Comparison of ENCODE assay signal across 19 mouse cellular contexts in genomic region chr16:18460826-18461225, GRCm38 (mm10). TPM values are rescaled to one million over a fixed set of nuclear protein-coding genes. Genes with fewer than 3 reads are reported as not detected.
DNase-seq lines count a peak whose midpoint lies in the region; ATAC-seq and TF ChIP-seq lines count a peak whose summit lies in the region.
"Had no signal": no experiment of that assay in that cellular context is flagged by ENCODE, and none has a peak within 500 bp of the region (broad histone marks: within the 10 kb centered on the region; RNA-seq: fewer than 3 reads in every experiment).

No protein-coding gene starts in this region.

- no peak overlapping the region for H3K4me3 ChIP-seq in heart, embryonic 16.5 days (ENCODE audit: low read length)
- no peak overlapping the region for H3K4me3 ChIP-seq in midbrain, embryonic 15.5 days
- no peak overlapping the region for H3K4me3 ChIP-seq in midbrain, embryonic 14.5 days (replicated peaks; ENCODE audit: low read depth, low read length)
- H3K4me3 ChIP-seq in E14TG2a.4 (replicated peaks; ENCODE audit: low read length) = 0 out of 2 replicates have a peak overlapping the region, but pooled peaks have one; percentile 56
- H3K4me3 ChIP-seq in embryonic facial prominence, embryonic 10.5 days = no peak overlapping the region
- H3K4me3 ChIP-seq: forebrain, embryonic 15.5 days; intestine, embryonic 15.5 days; limb, embryonic 10.5 days; neural tube, embryonic 13.5 days had no signal

- no peak for TF ChIP-seq CTCF in E14TG2a.4 (conservative IDR thresholded peaks at IDR 0.05; ENCODE audit: low read length)

- H3K9me3 ChIP-seq in heart, embryonic 16.5 days (replicated peaks; ENCODE audit: control insufficient read depth, low read length) = no peaks in the 10 kb centered on the region
- H3K9me3 ChIP-seq in midbrain, embryonic 15.5 days = no peaks in the 10 kb centered on the region
- H3K9me3 ChIP-seq in midbrain, embryonic 14.5 days (ENCODE audit: control insufficient read depth, low read length) = no peaks in the 10 kb centered on the region
- H3K9me3 ChIP-seq in E14TG2a.4 (ENCODE audit: low read length) = no peaks in the 10 kb centered on the region
- H3K9me3 ChIP-seq in embryonic facial prominence, embryonic 10.5 days = no peaks in the 10 kb centered on the region
- H3K9me3 ChIP-seq: forebrain, embryonic 15.5 days; hindbrain, embryonic 15.5 days; intestine, embryonic 15.5 days; limb, embryonic 10.5 days; neural tube, embryonic 13.5 days had no signal

- no peak overlapping the region for H3K9ac ChIP-seq in heart, embryonic 16.5 days (ENCODE audit: low read length)
- no peak overlapping the region for H3K9ac ChIP-seq in midbrain, embryonic 15.5 days
- no peak overlapping the region for H3K9ac ChIP-seq in midbrain, embryonic 14.5 days (replicated peaks; ENCODE audit: low read length)
- H3K9ac ChIP-seq: forebrain, embryonic 15.5 days had no signal

- H3K27ac ChIP-seq in heart, embryonic 16.5 days (ENCODE audit: low read length) = peak overlapping the region; percentile 51
- H3K27ac ChIP-seq in midbrain, embryonic 15.5 days = no peak overlapping the region
- H3K27ac ChIP-seq in midbrain, embryonic 14.5 days (replicated peaks; ENCODE audit: low read depth, low read length) = no peak overlapping the region
- peak overlapping the region; percentile 77 for H3K27ac ChIP-seq in embryonic facial prominence, embryonic 10.5 days (replicated peaks)
- H3K27ac ChIP-seq: intestine, embryonic 15.5 days; limb, embryonic 10.5 days; macrophage had no signal

- H3K36me3 ChIP-seq in heart, embryonic 16.5 days (ENCODE audit: control insufficient read depth, insufficient read depth) = peaks cover 9% of the 10 kb centered on the region; the same call in 1 of the 2 replicates
- H3K36me3 ChIP-seq in midbrain, embryonic 15.5 days (replicated peaks) = no peaks in the 10 kb centered on the region
- H3K36me3 ChIP-seq in midbrain, embryonic 14.5 days (ENCODE audit: control insufficient read depth, insufficient read depth, low read length) = 0 out of 2 replicates have a peak, but pooled peaks cover 3% of the 10 kb centered on the region
- no peaks in the 10 kb centered on the region for H3K36me3 ChIP-seq in E14TG2a.4 (ENCODE audit: insufficient read depth, low read length)
- H3K36me3 ChIP-seq in embryonic facial prominence, embryonic 10.5 days (replicated peaks) = peaks cover 19% of the 10 kb centered on the region
- H3K36me3 ChIP-seq: hindbrain, embryonic 15.5 days had no signal

- 86% methylated on average over 3 of the region's 3 CpGs for WGBS in heart, embryonic 16.5 days
- 92% methylated on average over 3 of the region's 3 CpGs for WGBS in midbrain, embryonic 15.5 days
- WGBS in midbrain, embryonic 14.5 days = 87% methylated on average over 3 of the region's 3 CpGs
- 82% methylated on average over 3 of the region's 3 CpGs for WGBS in embryonic facial prominence, embryonic 10.5 days

- no peak for ATAC-seq in heart, embryonic 16.5 days (replicated peaks; ENCODE audit: extremely low read depth, insufficient read depth, low FRiP score)
- ATAC-seq in midbrain, embryonic 15.5 days (replicated peaks) = 0 out of 2 replicates have a peak, but pooled peaks have one; percentile 7
- no peak for ATAC-seq in midbrain, embryonic 14.5 days (ENCODE audit: low FRiP score, low TSS enrichment)

- H3K27me3 ChIP-seq in heart, embryonic 16.5 days (ENCODE audit: control insufficient read depth, insufficient read depth, low read length) = no peaks in the 10 kb centered on the region
- H3K27me3 ChIP-seq in midbrain, embryonic 15.5 days (replicated peaks) = no peaks in the 10 kb centered on the region
- H3K27me3 ChIP-seq in midbrain, embryonic 14.5 days (ENCODE audit: control insufficient read depth, insufficient read depth, low read length) = no peaks in the 10 kb centered on the region
- peaks cover 22% of the 10 kb centered on the region for H3K27me3 ChIP-seq in E14TG2a.4 (ENCODE audit: insufficient read depth, low read length)
- peaks cover 54% of the 10 kb centered on the region for H3K27me3 ChIP-seq in embryonic facial prominence, embryonic 10.5 days (replicated peaks; ENCODE audit: low read depth, poor library complexity, severe bottlenecking)
- H3K27me3 ChIP-seq: forebrain, embryonic 15.5 days; intestine, embryonic 15.5 days had no signal

- DNase-seq in heart, postnatal 4 days = no peak
- DNase-seq in midbrain, embryonic 14.5 days = no peak
- no peak for DNase-seq in embryonic facial prominence, embryonic 10.5 days (ENCODE audit: low spot score)
- no peak for DNase-seq in left cerebral cortex, adult 9 months (ENCODE audit: low spot score in 2 of 2)
- DNase-seq: adrenal gland, postnatal 10 days; cerebellum, adult 18-20 months; cerebellum, postnatal 14 days; kidney, adult 8-10 months; kidney, postnatal 14 days; liver had no signal

- H3K4me1 ChIP-seq in heart, embryonic 16.5 days (ENCODE audit: control insufficient read depth, insufficient read depth, low read length) = peaks cover 16% of the 10 kb centered on the region
- peaks cover 15% of the 10 kb centered on the region for H3K4me1 ChIP-seq in midbrain, embryonic 15.5 days
- H3K4me1 ChIP-seq in midbrain, embryonic 14.5 days (ENCODE audit: control insufficient read depth, insufficient read depth, low read length) = peaks cover 20% of the 10 kb centered on the region
- H3K4me1 ChIP-seq in E14TG2a.4 (replicated peaks; ENCODE audit: low read depth, low read length) = peaks cover 60% of the 10 kb centered on the region
- peaks cover 66% of the 10 kb centered on the region for H3K4me1 ChIP-seq in embryonic facial prominence, embryonic 10.5 days

- H3K4me2 ChIP-seq in heart, embryonic 16.5 days (ENCODE audit: low read depth, low read length) = no peak overlapping the region
- no peak overlapping the region for H3K4me2 ChIP-seq in midbrain, embryonic 15.5 days
- H3K4me2 ChIP-seq in midbrain, embryonic 14.5 days (ENCODE audit: low read length) = no peak overlapping the region

RNA-seq across cellular contexts. Expression of gene Comt, which starts 34.2 kb away (rescaled TPM):
- polyA plus RNA-seq in heart, embryonic 16.5 days (2015; fragmentation: Nextera tagmentation; extraction: Ambion mirVana) = 128 and 142 TPM in 2 replicates
- total RNA-seq in heart, postnatal 4 days (2021) = 100 to 1,000 TPM; 116 to 122 TPM
- 104 and 107 TPM in 2 replicates for polyA plus RNA-seq in midbrain, embryonic 15.5 days (2015; fragmentation: Nextera tagmentation; extraction: Ambion mirVana)
- polyA plus RNA-seq in midbrain, embryonic 14.5 days (2014; fragmentation: Nextera tagmentation; extraction: Ambion mirVana) = 79.9 and 81.3 TPM in 2 replicates
- polyA plus RNA-seq in embryonic facial prominence, embryonic 10.5 days (2016; fragmentation: Nextera tagmentation; extraction: Ambion mirVana) = 56.2 and 58.4 TPM in 2 replicates

RNA-seq across cellular contexts. Expression of gene Txnrd2, which starts 34.6 kb away (rescaled TPM):
- polyA plus RNA-seq in heart, embryonic 16.5 days (2015; fragmentation: Nextera tagmentation; extraction: Ambion mirVana) = 38.4 and 39.6 TPM in 2 replicates
- 10 to 100 TPM; 26.7 to 29.0 TPM for total RNA-seq in heart, postnatal 4 days (2021)
- 34.0 and 35.5 TPM in 2 replicates for polyA plus RNA-seq in midbrain, embryonic 15.5 days (2015; fragmentation: Nextera tagmentation; extraction: Ambion mirVana)
- 24.9 and 28.7 TPM in 2 replicates for polyA plus RNA-seq in midbrain, embryonic 14.5 days (2014; fragmentation: Nextera tagmentation; extraction: Ambion mirVana)
- polyA plus RNA-seq in embryonic facial prominence, embryonic 10.5 days (2016; fragmentation: Nextera tagmentation; extraction: Ambion mirVana) = 27.9 and 32.3 TPM in 2 replicates

RNA-seq across cellular contexts. Expression of gene Gnb1l, which starts 37.7 kb away (rescaled TPM):
- polyA plus RNA-seq in heart, embryonic 16.5 days (2015; fragmentation: Nextera tagmentation; extraction: Ambion mirVana) = 12.7 TPM in 2 replicates
- 1 to 10 TPM; 6.3 to 7.9 TPM for total RNA-seq in heart, postnatal 4 days (2021)
- polyA plus RNA-seq in midbrain, embryonic 15.5 days (2015; fragmentation: Nextera tagmentation; extraction: Ambion mirVana) = 18.1 and 20.0 TPM in 2 replicates
- polyA plus RNA-seq in midbrain, embryonic 14.5 days (2014; fragmentation: Nextera tagmentation; extraction: Ambion mirVana) = 14.8 and 15.9 TPM in 2 replicates
- polyA plus RNA-seq in embryonic facial prominence, embryonic 10.5 days (2016; fragmentation: Nextera tagmentation; extraction: Ambion mirVana) = 17.9 and 19.1 TPM in 2 replicates

RNA-seq across cellular contexts. Expression of gene Rtl10, which starts 37.9 kb away (rescaled TPM):
- 2.0 and 2.7 TPM in 2 replicates for polyA plus RNA-seq in heart, embryonic 16.5 days (2015; fragmentation: Nextera tagmentation; extraction: Ambion mirVana)
- 1 to 10 TPM; 5.5 to 5.6 TPM for total RNA-seq in heart, postnatal 4 days (2021)
- 4.4 and 5.5 TPM in 2 replicates for polyA plus RNA-seq in midbrain, embryonic 15.5 days (2015; fragmentation: Nextera tagmentation; extraction: Ambion mirVana)
- polyA plus RNA-seq in midbrain, embryonic 14.5 days (2014; fragmentation: Nextera tagmentation; extraction: Ambion mirVana) = 3.6 and 4.1 TPM in 2 replicates
- polyA plus RNA-seq in embryonic facial prominence, embryonic 10.5 days (2016; fragmentation: Nextera tagmentation; extraction: Ambion mirVana) = 3.8 and 4.1 TPM in 2 replicates
- polyA plus RNA-seq: macrophage had no signal

Comparison
In these comparisons a context has a peak if more than half of its experiments do, and no peak if none do; other contexts are left out.
1. H3K27ac ChIP-seq: peak in heart, embryonic 16.5 days (single experiment) and embryonic facial prominence, embryonic 10.5 days (single experiment); none in midbrain, embryonic 15.5 days (single experiment) and midbrain, embryonic 14.5 days (single experiment).